Mouse (Mus musculus): ENCODE measurements around the gene Carm1. TPM values are rescaled to one million over a fixed set of nuclear protein-coding genes. Genes with fewer than 3 reads are reported as not detected.

The Carm1 gene
- polyA plus RNA-seq, 1 experiment from 2014 or later = 76.5 TPM

- Histone ChIP-seq H3K27ac (ENCODE audit: low read depth) (no peak overlapping the region), H3K27me3 (ENCODE audit: insufficient read depth, low read length) (no peaks in the 10 kb centered on the region), H3K4me2 (no peak overlapping the region), H3K36me3 (ENCODE audit: insufficient read depth) (peaks cover 24% of the 10 kb centered on the region), H3K4me3 (ENCODE audit: low read depth, low read length) (no peak overlapping the region), H3K9me3 (ENCODE audit: low read depth, low read length) (no peaks in the 10 kb centered on the region), H3K9ac (no peak overlapping the region), H3K4me1 (ENCODE audit: insufficient read depth) (no peaks in the 10 kb centered on the region)
- 69% methylated on average over 4 of the region's 4 CpGs for WGBS
- DNase-seq (no peak), ATAC-seq (ENCODE audit: insufficient read depth) (no peak)
- TF ChIP-seq CTCF (IDR thresholded peaks at IDR 0.05; ENCODE audit: low read depth) = no peak
Observed at GRCm38 (mm10) chr9:21565004-21565586, 18.4 kb downstream of the Carm1 start.

DNA sequence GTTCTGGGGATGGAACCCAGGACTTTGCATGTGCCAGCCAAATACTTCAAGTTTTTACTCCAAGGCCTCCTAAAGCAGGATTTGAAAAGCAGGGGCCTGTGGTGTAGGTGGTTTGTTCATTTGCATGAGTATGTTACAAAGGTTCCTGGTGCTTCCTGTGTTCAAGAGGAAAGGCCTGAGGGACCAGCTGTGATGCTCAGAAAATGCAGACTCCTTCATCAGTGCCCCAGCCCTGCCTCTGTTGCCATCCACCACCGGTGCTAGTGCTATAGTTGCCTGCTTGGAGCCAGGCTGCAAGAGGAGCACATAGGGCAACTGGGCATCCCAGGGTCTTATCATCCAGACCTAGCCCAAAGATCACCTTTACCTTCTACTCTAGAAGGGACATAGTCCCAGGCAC is 19.8 kb downstream of the Carm1 start:
- H3K4me2 ChIP-seq = no peak overlapping the region
- H3K9me3 ChIP-seq (ENCODE audit: low read depth, low read length) = no peaks in the 10 kb centered on the region
- ATAC-seq (ENCODE audit: insufficient read depth) = no peak
- H3K27me3 ChIP-seq (ENCODE audit: insufficient read depth, low read length) = no peaks in the 10 kb centered on the region
- peaks cover 35% of the 10 kb centered on the region for H3K36me3 ChIP-seq (ENCODE audit: insufficient read depth)
- 87% methylated on average over 1 of the region's 1 CpGs for WGBS
- no peak for DNase-seq
- H3K4me1 ChIP-seq (ENCODE audit: insufficient read depth) = no peaks in the 10 kb centered on the region
- H3K9ac ChIP-seq = no peak overlapping the region
- no peak overlapping the region for H3K27ac ChIP-seq (ENCODE audit: low read depth)
- no peak overlapping the region for H3K4me3 ChIP-seq (ENCODE audit: low read depth, low read length)
- no peak for TF ChIP-seq CTCF (IDR thresholded peaks at IDR 0.05; ENCODE audit: low read depth)

DNA sequence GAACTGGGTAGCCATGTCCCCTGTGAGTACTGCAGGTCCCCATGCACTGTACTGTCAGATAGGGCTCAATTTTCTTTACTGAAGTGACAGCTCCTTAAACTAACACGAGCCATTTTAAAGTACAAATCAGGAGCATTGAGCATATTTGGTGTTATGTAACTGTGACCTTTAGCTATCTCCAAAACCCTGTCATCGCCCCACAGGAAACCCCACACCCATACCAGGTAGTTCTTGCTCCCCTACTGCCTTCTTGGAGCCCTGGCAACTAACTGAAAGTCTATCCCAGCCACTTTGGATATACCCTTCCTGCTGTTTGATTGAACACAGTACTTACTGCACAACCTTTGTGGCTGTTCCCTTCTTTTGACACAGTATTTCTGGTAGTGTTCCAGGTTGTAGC is 20.4 kb downstream of the Carm1 start:
- 90% methylated on average over 2 of the region's 2 CpGs for WGBS
- no peak overlapping the region for H3K27ac ChIP-seq (ENCODE audit: low read depth)
- ATAC-seq (ENCODE audit: insufficient read depth) (no peak), DNase-seq (no peak)
- no peaks in the 10 kb centered on the region for H3K27me3 ChIP-seq (ENCODE audit: insufficient read depth, low read length)
- no peak for TF ChIP-seq CTCF (IDR thresholded peaks at IDR 0.05; ENCODE audit: low read depth)
- no peak overlapping the region for H3K9ac ChIP-seq
- no peaks in the 10 kb centered on the region for H3K4me1 ChIP-seq (ENCODE audit: insufficient read depth)
- H3K36me3 ChIP-seq (ENCODE audit: insufficient read depth) = peaks cover 38% of the 10 kb centered on the region
- H3K9me3 ChIP-seq (ENCODE audit: low read depth, low read length) = no peaks in the 10 kb centered on the region
- H3K4me2 ChIP-seq = no peak overlapping the region
- no peak overlapping the region for H3K4me3 ChIP-seq (ENCODE audit: low read depth, low read length)

- Histone ChIP-seq H3K4me3 (ENCODE audit: low read depth, low read length) (no peak overlapping the region), H3K9ac (no peak overlapping the region), H3K27me3 (ENCODE audit: insufficient read depth, low read length) (no peaks in the 10 kb centered on the region), H3K9me3 (ENCODE audit: low read depth, low read length) (no peaks in the 10 kb centered on the region), H3K4me2 (no peak overlapping the region), H3K27ac (ENCODE audit: low read depth) (no peak overlapping the region), H3K36me3 (ENCODE audit: insufficient read depth) (peaks cover 50% of the 10 kb centered on the region), H3K4me1 (ENCODE audit: insufficient read depth) (no peaks in the 10 kb centered on the region)
- TF ChIP-seq CTCF (IDR thresholded peaks at IDR 0.05; ENCODE audit: low read depth) = no peak
- DNase-seq (no peak), ATAC-seq (ENCODE audit: insufficient read depth) (no peak)
- WGBS = 90% methylated on average over 8 of the region's 8 CpGs
Observed at GRCm38 (mm10) chr9:21568657-21569255, 22.1 kb downstream of the Carm1 start.

DNA sequence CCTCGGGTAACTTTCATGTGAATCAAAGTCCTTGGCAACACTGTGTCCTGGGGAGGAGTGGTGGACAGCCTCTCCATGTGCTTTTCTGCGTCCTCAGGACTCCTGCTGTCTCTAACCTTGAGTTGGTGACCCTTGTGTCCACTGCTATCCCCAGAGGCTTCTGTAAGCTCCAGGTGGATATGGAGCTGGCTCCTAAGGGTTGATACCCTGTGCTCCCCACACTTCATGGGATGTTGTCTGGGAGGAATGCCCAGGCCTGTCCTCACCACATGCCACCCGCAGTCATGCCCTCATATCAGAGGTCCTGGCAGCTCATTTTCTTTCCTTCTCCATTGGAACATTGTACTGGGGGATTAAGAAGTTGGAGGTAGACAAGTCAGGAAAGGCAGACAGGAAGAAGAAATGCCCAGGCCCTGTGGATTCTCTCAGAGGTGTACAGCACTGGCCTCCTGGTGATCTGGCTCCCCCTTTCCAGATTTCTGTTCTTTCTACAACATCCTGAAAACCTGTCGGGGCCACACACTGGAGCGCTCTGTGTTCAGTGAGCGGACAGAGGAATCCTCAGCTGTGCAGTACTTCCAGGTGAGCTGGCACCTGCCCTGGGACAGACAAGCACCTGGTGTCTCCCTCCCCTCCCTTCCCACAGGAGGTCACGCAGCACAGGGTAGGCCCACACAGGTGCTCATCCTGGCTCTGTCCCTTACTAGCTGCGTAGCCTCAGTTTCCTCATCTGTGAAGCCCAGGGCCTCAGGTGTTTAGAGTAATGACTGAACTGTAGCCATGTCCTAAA is 27.5 kb downstream of the Carm1 start:
- no peak for DNase-seq
- WGBS = 92% methylated on average over 8 of the region's 8 CpGs
- Histone ChIP-seq H3K27me3 (ENCODE audit: insufficient read depth, low read length) (no peaks in the 10 kb centered on the region), H3K27ac (ENCODE audit: low read depth) (no peak overlapping the region), H3K36me3 (ENCODE audit: insufficient read depth) (peaks cover 95% of the 10 kb centered on the region), H3K9me3 (ENCODE audit: low read depth, low read length) (no peaks in the 10 kb centered on the region), H3K4me2 (no peak overlapping the region), H3K9ac (no peak overlapping the region), H3K4me1 (ENCODE audit: insufficient read depth) (no peaks in the 10 kb centered on the region), H3K4me3 (ENCODE audit: low read depth, low read length) (no peak overlapping the region)
- no peak for TF ChIP-seq CTCF (IDR thresholded peaks at IDR 0.05; ENCODE audit: low read depth)
- ATAC-seq (ENCODE audit: insufficient read depth) = no peak

- no peak overlapping the region for H3K9ac ChIP-seq
- ATAC-seq (ENCODE audit: insufficient read depth) (no peak; the same call in 1 of the 2 replicates), DNase-seq (no peak)
- no peaks in the 10 kb centered on the region for H3K27me3 ChIP-seq (ENCODE audit: insufficient read depth, low read length)
- 90% methylated on average over 10 of the region's 10 CpGs for WGBS
- peaks cover 96% of the 10 kb centered on the region for H3K36me3 ChIP-seq (ENCODE audit: insufficient read depth)
- H3K9me3 ChIP-seq (ENCODE audit: low read depth, low read length) = no peaks in the 10 kb centered on the region
- no peak overlapping the region for H3K4me3 ChIP-seq (ENCODE audit: low read depth, low read length)
- H3K27ac ChIP-seq (ENCODE audit: low read depth) = no peak overlapping the region
- no peak overlapping the region for H3K4me2 ChIP-seq
- TF ChIP-seq CTCF (IDR thresholded peaks at IDR 0.05; ENCODE audit: low read depth) = no peak
- H3K4me1 ChIP-seq (ENCODE audit: insufficient read depth) = no peaks in the 10 kb centered on the region
Observed at GRCm38 (mm10) chr9:21575253-21575652, 28.6 kb downstream of the Carm1 start.

GRCm38 (mm10) chr9:21576286-21576685 is 29.6 kb downstream of the Carm1 start:
- WGBS = 96% methylated on average over 1 of the region's 1 CpGs
- no peaks in the 10 kb centered on the region for H3K27me3 ChIP-seq (ENCODE audit: insufficient read depth, low read length)
- H3K9me3 ChIP-seq (ENCODE audit: low read depth, low read length) = no peaks in the 10 kb centered on the region
- no peak overlapping the region for H3K27ac ChIP-seq (ENCODE audit: low read depth)
- H3K4me1 ChIP-seq (ENCODE audit: insufficient read depth) = no peaks in the 10 kb centered on the region
- peaks cover 96% of the 10 kb centered on the region for H3K36me3 ChIP-seq (ENCODE audit: insufficient read depth)
- ATAC-seq (ENCODE audit: insufficient read depth) = no peak
- no peak for TF ChIP-seq CTCF (IDR thresholded peaks at IDR 0.05; ENCODE audit: low read depth)
- H3K4me3 ChIP-seq (ENCODE audit: low read depth, low read length) = no peak overlapping the region
- no peak overlapping the region for H3K9ac ChIP-seq
- H3K4me2 ChIP-seq = no peak overlapping the region
- no peak for DNase-seq

Measured in lung, embryonic 14.5 days (tissue).